Mouse (Mus musculus) testis, adult 2 months (tissue): ENCODE measurements around the gene Vmp1. TPM values are rescaled to one million over a fixed set of nuclear protein-coding genes. Genes with fewer than 3 reads are reported as not detected.

Source experiments
- H3K27ac ChIP-seq: fragments of 200-500 bp; 2 replicates; pipeline ENCODE4 v1.5.1; 2012; ENCODE audit warnings: low read depth, low read length; ENCODE audit not compliant: control insufficient read depth, insufficient read depth
- H3K27me3 ChIP-seq: fragments of 200-500 bp; 2 replicates; pipeline ENCODE4 v1.6.1; 2012; ENCODE audit warnings: mild to moderate bottlenecking, low read length, moderate library complexity; ENCODE audit not compliant: control insufficient read depth, insufficient read depth
- H3K36me3 ChIP-seq: fragments of 200-500 bp; 2 replicates; pipeline ENCODE4 v1.6.1; 2012; ENCODE audit warnings: mild to moderate bottlenecking, low read length; ENCODE audit not compliant: control insufficient read depth, insufficient read depth
- H3K4me1 ChIP-seq: fragments of 200-500 bp; 2 replicates; pipeline ENCODE4 v1.6.1; 2012; ENCODE audit warnings: low read length; ENCODE audit not compliant: control insufficient read depth, insufficient read depth
- H3K4me3 ChIP-seq: fragments of 200-500 bp; 2 replicates; pipeline ENCODE4 v1.5.1; 2012; ENCODE audit warnings: low read depth, mild to moderate bottlenecking, low read length, moderate library complexity, mixed read lengths; ENCODE audit not compliant: control insufficient read depth
- CTCF ChIP-seq: fragments of 200-500 bp; IDR thresholded peaks from 2 replicates; pipeline ENCODE4 v1.5.1; 2012; ENCODE audit warnings: low read depth, mild to moderate bottlenecking, inconsistent platforms, low read length, moderate library complexity; ENCODE audit not compliant: control insufficient read depth, insufficient read depth, insufficient replicate concordance
- POLR2A ChIP-seq: fragments of 200-500 bp; IDR thresholded peaks from 2 replicates; pipeline ENCODE4 v1.6.1; 2012; ENCODE audit warnings: low read depth, mild to moderate bottlenecking, inconsistent platforms, low read length, moderate library complexity; ENCODE audit not compliant: control insufficient read depth
- polyA plus RNA-seq: library from polyadenylated mRNA; depleted of rRNA; stranded (reverse); fragments of >200 nt; gene quantifications from 2 replicates; pipeline ENCODE4 v1.2.3, GENCODE M21; 2012

Vmp1 gene
- polyA plus RNA-seq, 1 experiment, result 19.0 TPM

- no peaks in the 10 kb centered on the region; the same call in 1 of the 2 replicates for H3K4me1 ChIP-seq
- H3K4me3 ChIP-seq, result no peak overlapping the region
- H3K27me3 ChIP-seq, result no peaks in the 10 kb centered on the region
- TF ChIP-seq CTCF (no peak), POLR2A (no peak)
- no peaks in the 10 kb centered on the region for H3K36me3 ChIP-seq
- H3K27ac ChIP-seq, result no peak overlapping the region
Measured at GRCm38 (mm10) chr11:86672772-86673171, 10.9 kb downstream of the Vmp1 start.

DNA sequence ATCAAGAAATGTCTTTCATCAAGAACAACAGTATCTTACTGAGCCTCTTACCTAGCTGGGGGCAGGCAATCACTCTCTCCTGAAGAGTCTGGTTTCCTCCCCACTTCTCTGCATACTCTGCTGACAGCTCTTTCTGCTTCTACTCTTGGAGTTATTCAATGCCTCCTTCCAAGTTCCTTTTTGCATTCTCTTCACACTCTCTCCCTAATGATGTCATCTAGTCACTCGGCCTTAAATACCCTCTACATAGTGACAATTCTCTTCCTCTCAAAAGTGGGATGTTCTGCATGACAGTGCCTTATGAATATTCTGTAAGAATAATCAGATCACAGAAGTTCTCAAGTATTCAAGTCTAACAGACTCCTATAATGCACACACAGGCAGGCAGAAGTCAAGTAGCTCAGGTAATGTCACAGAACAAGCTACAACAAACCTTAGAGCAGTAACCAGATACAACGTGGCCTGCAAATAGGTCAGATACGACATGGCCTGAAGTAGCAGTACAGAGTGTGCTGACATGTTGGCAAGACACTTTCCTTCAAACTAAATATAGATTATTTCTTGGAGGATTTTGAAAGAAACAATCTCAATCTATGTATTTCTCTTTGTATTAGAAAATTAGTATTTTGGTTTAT lies 12.5 kb downstream of the Vmp1 start:
- H3K27me3 ChIP-seq, result no peaks in the 10 kb centered on the region
- no peaks in the 10 kb centered on the region for H3K36me3 ChIP-seq
- TF ChIP-seq CTCF (no peak), POLR2A (no peak)

DNA sequence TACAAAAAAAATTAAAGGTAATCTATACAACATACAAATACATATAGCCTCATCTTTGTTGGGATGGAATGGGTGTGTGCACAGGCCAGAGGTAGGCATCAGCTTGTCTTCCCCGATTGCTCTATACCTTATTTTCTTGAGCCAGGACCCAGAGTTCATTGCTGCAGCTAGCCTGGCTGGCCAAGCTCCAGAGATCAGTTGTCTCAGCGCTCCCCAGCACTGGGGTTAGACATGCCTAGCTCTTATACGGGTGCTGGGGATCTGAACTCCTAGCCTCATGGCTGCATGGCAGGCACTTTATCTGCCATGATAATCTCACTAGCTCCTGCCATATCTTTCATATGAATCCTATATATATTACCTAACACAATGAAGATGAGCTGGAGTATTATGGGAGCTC lies 15.5 kb downstream of the Vmp1 start:
- Histone ChIP-seq H3K4me1 (no peaks in the 10 kb centered on the region; the same call in 1 of the 2 replicates), H3K36me3 (no peaks in the 10 kb centered on the region), H3K4me3 (no peak overlapping the region), H3K27me3 (no peaks in the 10 kb centered on the region), H3K27ac (no peak overlapping the region)
- TF ChIP-seq POLR2A (no peak), CTCF (no peak)

More for the DNA sequence above, 12.5 kb downstream of the Vmp1 start:
- no peaks in the 10 kb centered on the region; the same call in 1 of the 2 replicates for H3K4me1 ChIP-seq
- H3K4me3 ChIP-seq, result no peak overlapping the region
- no peak overlapping the region for H3K27ac ChIP-seq

GRCm38 (mm10) chr11:86667553-86667952 lies 16.1 kb downstream of the Vmp1 start:
- Histone ChIP-seq H3K4me3 (no peak overlapping the region), H3K36me3 (no peaks in the 10 kb centered on the region), H3K27me3 (no peaks in the 10 kb centered on the region), H3K4me1 (no peaks in the 10 kb centered on the region; the same call in 1 of the 2 replicates), H3K27ac (no peak overlapping the region)
- TF ChIP-seq POLR2A, result no peak
- TF ChIP-seq CTCF, result no peak

- no peak for TF ChIP-seq CTCF
- no peak for TF ChIP-seq POLR2A
- H3K4me3 ChIP-seq, result no peak overlapping the region
- H3K36me3 ChIP-seq, result no peaks in the 10 kb centered on the region; the same call in 1 of the 2 replicates
- no peaks in the 10 kb centered on the region for H3K4me1 ChIP-seq
- no peak overlapping the region for H3K27ac ChIP-seq
- H3K27me3 ChIP-seq, result no peaks in the 10 kb centered on the region
Measured at GRCm38 (mm10) chr11:86664406-86664805, 19.2 kb downstream of the Vmp1 start.

GRCm38 (mm10) chr11:86663977-86664376 lies 19.7 kb downstream of the Vmp1 start:
- no peaks in the 10 kb centered on the region for H3K27me3 ChIP-seq
- no peaks in the 10 kb centered on the region; the same call in 1 of the 2 replicates for H3K36me3 ChIP-seq
- TF ChIP-seq POLR2A, result no peak
- no peak for TF ChIP-seq CTCF
- no peak overlapping the region for H3K4me3 ChIP-seq
- no peak overlapping the region for H3K27ac ChIP-seq
- H3K4me1 ChIP-seq, result no peaks in the 10 kb centered on the region

DNA sequence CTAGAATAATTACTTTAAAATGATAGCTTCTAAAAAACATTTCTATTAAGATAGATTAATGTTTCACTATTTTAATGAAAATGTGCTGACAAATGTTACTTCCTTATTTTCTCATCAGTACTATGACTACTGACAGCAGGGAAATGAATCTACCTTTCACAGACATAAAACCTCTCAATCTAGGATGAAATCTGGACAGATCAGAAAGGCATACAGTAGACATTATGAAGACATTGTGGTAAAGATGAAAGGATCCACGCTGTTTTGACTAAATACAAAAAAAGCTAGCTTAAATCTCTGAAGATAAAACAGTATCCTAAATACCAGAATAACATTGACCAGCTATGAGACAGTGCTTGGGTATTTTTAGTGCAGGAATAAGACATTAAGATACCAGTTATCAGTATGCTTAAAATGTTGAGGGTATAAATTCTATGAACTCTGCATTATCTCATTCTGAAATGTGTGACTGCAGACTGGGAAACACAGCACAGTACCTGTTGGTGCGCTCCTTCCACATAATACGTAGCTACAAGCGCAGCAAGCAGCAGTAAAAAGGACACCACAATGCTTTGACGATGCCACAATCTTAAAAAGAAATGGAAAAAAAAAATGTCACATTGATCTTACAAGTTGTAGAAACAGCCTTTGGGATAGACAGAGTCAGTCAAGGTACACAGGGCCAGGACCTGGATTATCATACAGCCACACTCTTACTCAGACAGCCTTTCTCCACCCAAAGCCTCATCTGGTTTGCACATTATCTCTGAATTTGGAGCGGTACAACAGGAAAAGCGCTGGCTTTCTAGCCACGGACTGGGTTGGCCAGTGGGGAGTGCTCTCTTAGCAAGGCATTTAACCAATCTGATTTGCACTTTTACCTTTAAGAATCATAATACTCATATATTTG lies 20.4 kb downstream of the Vmp1 start:
- no peak for TF ChIP-seq CTCF
- TF ChIP-seq POLR2A, result no peak
- Histone ChIP-seq H3K4me1 (no peaks in the 10 kb centered on the region), H3K27ac (no peak overlapping the region), H3K27me3 (no peaks in the 10 kb centered on the region), H3K4me3 (no peak overlapping the region), H3K36me3 (no peaks in the 10 kb centered on the region; the same call in 1 of the 2 replicates)
